Mouse (Mus musculus): ENCODE measurements around the gene Dgkq. TPM values are rescaled to one million over a fixed set of nuclear protein-coding genes. Genes with fewer than 3 reads are reported as not detected.
A peak's percentile ranks its signal among the peaks of the same experiment; 100 is the strongest.

Gene Dgkq
- total RNA-seq (2022), result 1 to 10 TPM; 2.6 to 4.6 (median 3.1) TPM

GRCm38 (mm10) chr5:108668977-108669936 lies at the start of gene Dgkq:
Dgkq (minus strand) TSS chr5:108669672.
- DNase-seq (ENCODE audit: low spot score in 2 of 2), result peak; percentile 88

DNA sequence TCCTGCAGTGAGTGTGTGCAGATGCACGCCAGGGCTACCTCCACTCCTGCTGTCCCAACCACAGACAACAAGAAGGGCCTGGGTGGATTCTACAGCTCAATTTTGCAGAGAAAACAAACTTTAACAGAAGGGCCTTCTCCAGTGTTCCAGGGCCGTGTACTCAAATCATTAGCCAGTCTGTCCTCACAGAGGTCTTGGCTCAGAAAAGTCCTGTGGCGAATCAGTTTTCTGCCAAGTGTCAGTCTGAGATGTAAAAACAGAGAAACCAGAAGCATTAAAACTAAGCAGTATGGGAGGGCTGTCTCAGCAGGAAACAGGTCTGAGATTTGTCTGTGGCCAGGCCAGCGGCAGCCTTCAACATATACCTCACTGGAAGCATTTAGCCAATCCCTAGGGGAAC lies 48.6 kb upstream of the Dgkq start:
- DNase-seq (ENCODE audit: low spot score in 2 of 2), result no peak

GRCm38 (mm10) chr5:108715974-108716373 lies 46.5 kb upstream of the Dgkq start:
- no peak for DNase-seq (ENCODE audit: low spot score in 2 of 2)

DNA sequence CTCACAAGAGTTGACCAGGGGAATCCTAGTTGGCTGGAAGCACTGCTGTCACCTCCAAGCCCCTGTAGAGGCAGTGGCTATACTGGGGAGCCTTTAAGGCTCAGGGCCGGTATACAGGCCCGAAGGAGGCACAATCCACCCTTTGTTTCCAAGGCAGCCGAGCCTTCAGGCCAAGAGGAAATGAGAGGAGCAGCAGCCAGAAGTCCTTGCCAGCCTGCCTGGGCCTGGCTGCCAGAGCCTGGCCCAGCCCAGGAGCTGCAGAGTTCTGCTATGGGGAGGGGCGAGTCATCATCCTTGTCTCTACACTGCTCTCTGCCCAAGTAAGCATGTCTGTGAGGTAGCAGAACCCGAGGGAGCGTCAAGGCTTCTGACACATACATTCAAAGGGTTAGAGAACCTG lies 44.7 kb upstream of the Dgkq start:
- DNase-seq (ENCODE audit: low spot score in 2 of 2), result no peak

- DNase-seq (ENCODE audit: low spot score in 2 of 2), result no peak
These were observed 44.2 kb upstream of the Dgkq start for GRCm38 (mm10) chr5:108713691-108714090.

GRCm38 (mm10) chr5:108713096-108713495 lies 43.6 kb upstream of the Dgkq start:
- DNase-seq (ENCODE audit: low spot score in 2 of 2), result no peak

GRCm38 (mm10) chr5:108711968-108712367 lies 42.5 kb upstream of the Dgkq start:
- DNase-seq (ENCODE audit: low spot score in 2 of 2), result no peak

DNA sequence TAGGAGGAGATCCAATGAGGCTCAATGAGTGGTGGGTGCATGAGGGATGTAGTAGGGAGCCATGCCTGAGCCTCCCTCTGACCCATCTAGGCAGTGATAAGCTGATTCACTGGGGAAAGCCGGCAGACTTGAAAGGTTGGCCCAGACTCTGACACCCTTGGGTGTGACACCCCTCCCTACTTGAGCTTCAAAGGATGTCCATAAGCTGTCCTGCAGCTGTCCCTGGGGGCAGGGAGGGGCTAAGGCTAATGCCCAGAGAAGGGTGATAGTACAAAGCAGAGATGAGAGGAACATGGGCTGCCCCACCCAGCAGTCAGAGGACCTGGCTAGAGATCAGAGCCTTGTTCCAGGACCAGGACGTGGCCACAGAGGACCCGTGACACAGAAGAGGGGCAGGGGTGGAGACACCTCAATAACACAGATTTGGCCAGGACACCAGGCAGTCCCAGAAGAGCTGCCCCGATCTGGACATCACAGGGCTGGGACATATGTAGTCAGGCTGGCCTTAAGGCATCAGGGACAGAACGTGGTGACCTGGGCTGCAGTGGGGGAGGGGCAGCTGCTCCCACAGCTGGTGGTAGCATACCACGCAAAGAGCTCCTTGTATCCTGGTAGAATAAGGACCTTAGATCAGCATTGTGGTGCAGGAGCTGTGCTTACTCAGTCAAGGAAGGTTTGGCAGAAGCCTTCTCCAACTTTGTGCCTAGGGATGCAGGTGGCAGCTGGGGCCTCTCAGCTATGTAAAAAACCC lies 39.7 kb upstream of the Dgkq start:
- no peak for DNase-seq (ENCODE audit: low spot score in 2 of 2)

DNA sequence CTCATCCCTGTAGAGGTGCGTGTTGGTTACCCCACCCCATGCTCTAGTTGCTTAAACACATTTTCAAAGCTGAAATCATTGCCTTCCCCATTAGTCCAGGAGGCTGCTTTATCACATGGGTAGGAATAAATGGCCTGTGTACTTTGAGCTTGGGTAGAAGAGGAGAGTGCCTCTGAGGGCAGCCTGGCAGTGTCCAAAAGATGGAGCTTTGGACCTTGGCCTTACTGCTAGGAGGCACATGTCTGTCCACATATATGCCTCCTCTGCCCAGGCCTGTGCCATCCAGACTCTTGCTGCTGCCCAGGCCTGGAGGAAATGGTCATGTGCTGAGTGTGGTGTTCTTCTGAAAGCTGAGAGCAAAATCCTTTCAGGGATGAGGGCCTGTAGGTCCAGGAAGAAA lies 38.9 kb upstream of the Dgkq start:
- DNase-seq (ENCODE audit: low spot score in 2 of 2), result no peak

DNA sequence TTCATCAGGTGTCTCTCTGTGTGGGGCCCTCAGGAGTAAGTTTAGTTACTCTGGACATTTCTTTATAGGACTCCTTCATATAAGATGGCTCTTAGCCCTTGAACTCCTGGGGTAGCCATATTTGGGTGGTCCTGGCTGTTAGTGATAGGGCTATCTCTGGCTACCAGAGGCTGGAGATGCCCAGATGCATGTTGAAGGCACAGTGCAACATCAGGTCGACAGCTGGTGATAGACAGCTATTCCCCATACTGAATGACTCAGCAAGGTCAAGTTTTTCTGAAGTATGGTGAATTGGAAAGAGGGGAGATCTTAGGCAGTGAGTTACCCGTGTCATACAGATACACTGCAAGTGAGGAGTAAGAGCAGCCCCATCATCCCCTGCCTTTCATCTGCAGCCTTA lies 38.3 kb upstream of the Dgkq start:
- DNase-seq (ENCODE audit: low spot score in 2 of 2), result no peak

DNA sequence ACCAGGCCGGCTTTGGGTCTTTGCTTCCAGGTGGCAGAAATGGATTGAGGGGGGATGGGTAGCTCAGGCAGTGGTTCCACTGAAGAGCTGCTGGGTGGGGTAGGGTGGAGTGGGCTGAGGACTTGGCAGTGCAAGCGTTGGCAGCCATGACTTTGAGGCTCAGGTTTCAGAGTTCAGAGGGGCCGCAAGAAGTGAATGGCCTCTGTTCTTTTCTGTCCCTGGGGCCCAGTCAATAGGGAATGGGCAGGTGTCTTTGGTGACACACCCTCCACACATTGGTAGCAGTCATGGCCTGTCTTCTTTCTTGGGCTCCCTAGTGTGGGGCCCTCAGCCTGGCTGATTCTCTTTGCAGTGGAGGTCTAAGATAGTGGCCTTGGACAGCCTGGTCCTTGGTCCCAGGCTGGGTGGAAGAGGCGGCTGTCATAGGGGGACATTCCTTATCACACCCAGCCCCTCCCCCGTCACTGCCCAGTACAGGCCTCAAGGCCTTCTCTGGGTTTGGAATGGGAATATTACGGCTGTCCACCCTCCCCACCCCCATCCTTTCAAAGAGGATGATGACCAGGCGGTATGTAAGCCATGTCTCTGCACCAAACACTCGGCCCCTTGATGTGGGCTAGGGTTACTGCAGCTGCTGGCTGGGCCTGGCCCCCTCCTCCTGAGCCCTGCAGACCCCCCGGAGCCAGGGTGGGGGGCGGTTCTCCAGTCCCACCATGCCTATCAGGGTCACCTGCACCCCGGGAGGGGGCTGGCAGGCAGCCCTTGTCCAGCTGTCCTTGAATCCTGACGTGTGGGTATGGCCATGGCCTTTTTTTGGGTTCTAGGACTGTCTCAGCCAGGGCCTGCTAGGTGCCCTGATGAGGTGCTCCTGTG lies 34.5 kb upstream of the Dgkq start:
- DNase-seq (ENCODE audit: low spot score in 2 of 2), result no peak

DNA sequence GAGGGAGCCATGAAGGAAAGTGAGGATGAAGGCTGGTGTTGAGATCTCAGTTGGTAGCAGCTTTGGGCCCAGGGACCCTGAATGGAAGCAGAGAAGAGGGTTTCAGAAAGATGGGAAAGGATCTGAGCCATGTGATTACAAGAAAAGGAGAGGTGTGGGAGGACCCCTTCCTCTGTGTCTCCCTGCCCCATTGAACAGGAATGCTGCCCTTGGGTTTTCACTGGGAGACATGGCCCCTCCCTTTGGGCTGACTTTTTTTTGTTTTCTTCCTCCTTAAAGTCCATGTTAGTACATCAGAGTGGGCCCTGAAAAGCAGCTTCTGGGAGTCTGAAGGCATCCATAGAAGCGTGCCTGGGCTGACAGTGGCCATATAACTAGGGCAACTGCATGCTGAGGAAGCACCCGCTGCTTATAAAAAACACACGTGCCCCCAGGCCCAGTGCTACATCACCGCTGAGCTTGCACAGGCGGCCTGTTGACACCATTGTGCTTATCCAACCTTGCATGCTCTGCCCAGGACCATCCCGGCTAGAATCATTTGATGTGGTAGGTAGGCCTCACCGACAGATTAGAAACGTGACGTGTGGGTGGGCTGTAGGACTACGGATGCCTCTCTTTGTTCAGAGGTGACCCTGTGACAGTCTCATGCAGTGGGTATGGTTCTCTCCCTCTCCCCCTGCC lies 32.0 kb upstream of the Dgkq start:
- DNase-seq (ENCODE audit: low spot score in 2 of 2), result no peak

- DNase-seq (ENCODE audit: low spot score in 2 of 2), result no peak
These were observed 30.9 kb upstream of the Dgkq start for GRCm38 (mm10) chr5:108700346-108700745.

- DNase-seq (ENCODE audit: low spot score in 2 of 2), result no peak
These were observed 27.9 kb upstream of the Dgkq start for GRCm38 (mm10) chr5:108697341-108697753.

DNA sequence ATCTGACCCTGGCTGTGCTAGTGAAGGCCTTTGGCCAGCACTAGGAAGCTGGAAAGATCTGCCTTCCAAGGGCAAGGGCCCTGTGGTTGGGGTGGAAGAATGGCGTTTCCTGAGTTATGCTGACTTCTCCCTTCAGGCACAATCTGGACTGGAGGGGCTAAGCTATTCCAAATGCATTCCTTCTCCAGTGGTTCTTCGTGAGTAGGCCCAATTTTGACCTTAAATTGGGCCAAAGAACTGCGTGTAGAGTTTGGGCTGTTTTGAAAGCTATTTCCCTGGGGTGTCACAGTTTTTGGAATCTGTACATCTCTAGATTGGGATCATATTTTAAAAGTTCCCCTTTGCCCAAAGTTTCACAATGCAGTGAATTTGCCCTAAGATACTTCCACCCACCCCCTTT lies 27.1 kb upstream of the Dgkq start:
- DNase-seq (ENCODE audit: low spot score in 2 of 2), result no peak

GRCm38 (mm10) chr5:108695861-108696260 lies 26.4 kb upstream of the Dgkq start:
- DNase-seq (ENCODE audit: low spot score in 2 of 2), result peak in 1 of 2 experiments; percentile 39

- peak in 1 of 2 experiments; percentile 9 for DNase-seq (ENCODE audit: low spot score in 2 of 2)
These were observed 25.1 kb upstream of the Dgkq start for GRCm38 (mm10) chr5:108694352-108695261.

DNA sequence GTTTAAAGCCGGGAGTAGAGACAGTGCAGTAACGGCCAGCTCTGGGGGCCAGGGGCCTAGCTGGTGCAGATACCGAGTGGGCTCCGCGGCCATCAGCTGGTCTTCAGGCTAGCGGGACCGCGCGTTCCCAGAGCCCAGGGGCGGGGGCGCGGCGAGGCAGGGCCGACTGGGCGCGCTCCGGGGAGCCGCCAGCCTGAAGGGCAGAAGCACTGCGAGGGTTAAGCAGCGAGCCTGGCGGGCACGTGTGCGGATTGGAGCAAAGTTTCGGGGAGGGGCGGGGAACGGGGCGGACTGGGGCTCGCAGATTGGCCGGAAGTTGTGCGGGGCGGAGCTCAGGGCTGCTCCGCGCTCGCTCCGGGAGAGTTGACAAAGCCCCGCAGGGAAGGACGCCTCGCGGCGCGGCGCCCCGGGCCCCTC lies 24.4 kb upstream of the Dgkq start:
- peak; percentile 41 to 67 for DNase-seq (ENCODE audit: low spot score in 2 of 2)

DNA sequence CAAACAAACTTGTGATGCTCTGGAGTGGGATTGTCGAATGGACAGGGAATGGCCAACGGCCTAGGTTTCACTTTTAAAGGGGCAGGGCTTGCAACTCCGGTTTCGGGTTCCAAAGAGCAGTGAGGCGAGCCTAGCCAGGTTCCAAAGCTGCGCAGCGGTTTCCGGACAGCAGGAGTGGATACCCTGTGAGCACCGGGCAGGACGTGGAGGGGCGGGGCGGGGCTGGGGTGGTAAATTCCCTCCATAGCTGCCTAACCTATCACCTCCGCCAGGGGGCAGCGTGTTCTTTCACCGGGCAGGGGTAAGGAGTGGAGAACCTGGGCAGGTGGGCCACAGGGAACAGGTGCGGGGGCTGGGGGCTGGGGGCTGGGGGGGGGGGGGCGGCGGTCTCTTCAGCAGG lies 22.8 kb upstream of the Dgkq start, which contains the start of gene Fgfrl1:
TSS of gene Fgfrl1 (plus strand) at position 112 of the 400 bp plus-strand sequence.
- peak; percentile 21 to 46 for DNase-seq (ENCODE audit: low spot score in 2 of 2)

DNA sequence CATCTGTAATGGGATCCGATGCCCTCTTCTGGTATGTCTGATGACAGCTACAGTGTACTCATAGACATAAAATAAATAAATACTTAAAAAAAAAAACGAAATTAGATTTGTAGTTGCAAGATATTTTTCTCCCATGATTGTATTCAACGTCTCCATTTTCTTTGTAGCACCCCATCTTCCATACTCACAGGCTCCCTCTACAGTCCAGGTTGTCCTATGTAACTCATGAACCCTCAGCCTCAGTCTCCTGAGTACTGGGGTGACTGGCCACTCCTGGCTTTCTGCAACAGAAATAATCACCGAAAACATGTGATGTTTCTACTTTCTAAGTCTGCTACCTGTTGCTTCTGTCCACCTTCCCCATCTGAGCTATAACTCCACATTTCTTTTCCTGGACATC lies 21.7 kb upstream of the Dgkq start:
- DNase-seq (ENCODE audit: low spot score in 2 of 2), result no peak

Measured in gastrocnemius, adult 8-10 months (tissue).